Mouse (Mus musculus) midbrain, embryonic 16.5 days (tissue): Measurements from ENCODE around the gene Efna1. TPM values are rescaled to one million over a fixed set of nuclear protein-coding genes. Genes with fewer than 3 reads are reported as not detected.

Experiments used
- ATAC-seq: fragments of 200-750 bp; cut with Nextera tagmentation; 2 replicates; pipeline ENCODE4 v1.8.0; 2017; ENCODE audit warnings: moderate TSS enrichment
- H3K27ac ChIP-seq: fragments of 300-500 bp; sonication (generic); 2 replicates; pipeline ENCODE4 v1.5.1; 2014; ENCODE audit warnings: mild to moderate bottlenecking, low read length, mixed read lengths
- H3K27me3 ChIP-seq: fragments of 300-500 bp; sonication (generic); 2 replicates; pipeline ENCODE4 v1.6.1; 2014; ENCODE audit warnings: low read depth, low read length, mixed read lengths; ENCODE audit not compliant: control insufficient read depth, insufficient read depth
- H3K36me3 ChIP-seq: fragments of 300-500 bp; sonication (generic); 2 replicates; pipeline ENCODE4 v1.6.1; 2014; ENCODE audit warnings: mild to moderate bottlenecking, low read length, moderate library complexity, mixed read lengths; ENCODE audit not compliant: control insufficient read depth, insufficient read depth
- H3K4me1 ChIP-seq: fragments of 300-500 bp; sonication (generic); 2 replicates; pipeline ENCODE4 v1.6.1; 2014; ENCODE audit warnings: mild to moderate bottlenecking, low read length, mixed read lengths; ENCODE audit not compliant: control insufficient read depth, insufficient read depth
- H3K4me2 ChIP-seq: fragments of 300-500 bp; sonication (generic); 2 replicates; pipeline ENCODE4 v1.6.1; 2014; ENCODE audit warnings: mild to moderate bottlenecking, low read length, mixed read lengths
- H3K4me3 ChIP-seq: fragments of 300-500 bp; sonication (generic); 2 replicates; pipeline ENCODE4 v1.5.1; 2014; ENCODE audit warnings: low read depth, mild to moderate bottlenecking, low read length, moderate library complexity, mixed read lengths
- H3K9ac ChIP-seq: fragments of 300-500 bp; sonication (generic); 2 replicates; pipeline ENCODE4 v1.6.1; 2014; ENCODE audit warnings: low read depth, low read length, mixed read lengths
- H3K9me3 ChIP-seq: fragments of 300-500 bp; sonication (generic); replicated peaks from 2 replicates; pipeline ENCODE4 v1.6.1; 2014; ENCODE audit warnings: mild to moderate bottlenecking, low read length, mixed read lengths; ENCODE audit not compliant: control insufficient read depth, poor library complexity, severe bottlenecking
- WGBS: fragments of 180-500 bp; shearing (Covaris S2); extraction: QIAGEN DNeasy Blood & Tissue Kit; methylation state at CpG from one replicate; pipeline ENCODE4 v1.1.7; 2014; 5-methylcytosine and 5-hydroxymethylcytosine counted together
- polyA plus RNA-seq: library from polyadenylated mRNA; unstranded; fragments of >200 nt; fragmentation: Nextera tagmentation; extraction: Ambion mirVana; gene quantifications from 2 replicates; pipeline ENCODE4 v1.2.1, GENCODE M21; 2015

The Efna1 gene
- polyA plus RNA-seq, 1 experiment from 2014 or later, result 6.8 TPM

GRCm38 (mm10) chr3:89288503-89288928 lies 7.6 kb upstream of the Efna1 start:
- H3K4me2 ChIP-seq, result no peak overlapping the region
- 62% methylated on average over 7 of the region's 7 CpGs for WGBS
- H3K4me1 ChIP-seq, result no peaks in the 10 kb centered on the region
- H3K36me3 ChIP-seq, result no peaks in the 10 kb centered on the region
- no peak for ATAC-seq
- H3K9ac ChIP-seq, result no peak overlapping the region
- H3K4me3 ChIP-seq, result no peak overlapping the region
- H3K27ac ChIP-seq, result no peak overlapping the region
- no peaks in the 10 kb centered on the region for H3K9me3 ChIP-seq
- H3K27me3 ChIP-seq, result no peaks in the 10 kb centered on the region

GRCm38 (mm10) chr3:89287286-89287685 lies 6.3 kb upstream of the Efna1 start:
- no peak overlapping the region for H3K27ac ChIP-seq
- no peaks in the 10 kb centered on the region for H3K36me3 ChIP-seq
- no peaks in the 10 kb centered on the region for H3K27me3 ChIP-seq
- no peaks in the 10 kb centered on the region for H3K9me3 ChIP-seq
- no peak overlapping the region for H3K9ac ChIP-seq
- no peak overlapping the region for H3K4me2 ChIP-seq
- H3K4me3 ChIP-seq, result no peak overlapping the region
- ATAC-seq, result no peak
- WGBS, result 55% methylated on average over 5 of the region's 5 CpGs
- no peaks in the 10 kb centered on the region for H3K4me1 ChIP-seq

- Histone ChIP-seq H3K27me3 (0 out of 2 replicates have a peak, but pooled peaks cover 4% of the 10 kb centered on the region), H3K4me3 (no peak overlapping the region), H3K4me1 (peaks cover 7% of the 10 kb centered on the region), H3K4me2 (no peak overlapping the region), H3K36me3 (no peaks in the 10 kb centered on the region), H3K9ac (no peak overlapping the region), H3K9me3 (no peaks in the 10 kb centered on the region), H3K27ac (no peak overlapping the region)
- ATAC-seq, result no peak
- WGBS, result 47% methylated on average over 2 of the region's 2 CpGs
These were observed 4.6 kb upstream of the Efna1 start for GRCm38 (mm10) chr3:89285526-89285925.

GRCm38 (mm10) chr3:89284261-89284660 lies 3.3 kb upstream of the Efna1 start:
- WGBS, result 94% methylated on average over 3 of the region's 3 CpGs
- H3K9me3 ChIP-seq, result no peaks in the 10 kb centered on the region
- H3K4me3 ChIP-seq, result no peak overlapping the region
- H3K4me1 ChIP-seq, result peaks cover 19% of the 10 kb centered on the region
- H3K27me3 ChIP-seq, result 0 out of 2 replicates have a peak, but pooled peaks cover 4% of the 10 kb centered on the region
- no peak overlapping the region for H3K4me2 ChIP-seq
- no peak overlapping the region for H3K27ac ChIP-seq
- ATAC-seq, result no peak
- H3K9ac ChIP-seq, result no peak overlapping the region
- H3K36me3 ChIP-seq, result no peaks in the 10 kb centered on the region

- ATAC-seq, result no peak
- H3K27me3 ChIP-seq, result 0 out of 2 replicates have a peak, but pooled peaks cover 4% of the 10 kb centered on the region
- H3K27ac ChIP-seq, result no peak overlapping the region
- no peak overlapping the region for H3K9ac ChIP-seq
- no peak overlapping the region for H3K4me3 ChIP-seq
- no peaks in the 10 kb centered on the region for H3K9me3 ChIP-seq
- H3K4me1 ChIP-seq, result peaks cover 21% of the 10 kb centered on the region
- no peaks in the 10 kb centered on the region for H3K36me3 ChIP-seq
- WGBS, result 25% methylated on average over 4 of the region's 4 CpGs
- H3K4me2 ChIP-seq, result no peak overlapping the region
These were observed 1.3 kb upstream of the Efna1 start for GRCm38 (mm10) chr3:89282291-89282643.

- no peak overlapping the region; the same call in 1 of the 2 replicates for H3K9ac ChIP-seq
- 11% methylated on average over 20 of the region's 20 CpGs for WGBS
- H3K9me3 ChIP-seq, result no peaks in the 10 kb centered on the region
- H3K27ac ChIP-seq, result no peak overlapping the region
- peak overlapping the region; percentile 95 for H3K4me2 ChIP-seq
- H3K4me3 ChIP-seq, result peak overlapping the region; percentile 52; the same call in 1 of the 2 replicates
- no peak for ATAC-seq
- no peaks in the 10 kb centered on the region for H3K36me3 ChIP-seq
- peaks cover 21% of the 10 kb centered on the region for H3K4me1 ChIP-seq
- H3K27me3 ChIP-seq, result 0 out of 2 replicates have a peak, but pooled peaks cover 4% of the 10 kb centered on the region
These were observed 793 bp upstream of the Efna1 start for GRCm38 (mm10) chr3:89281579-89282290.

- under 1% methylated on average over 28 of the region's 29 CpGs for WGBS
- H3K36me3 ChIP-seq, result no peaks in the 10 kb centered on the region
- H3K4me3 ChIP-seq, result peak overlapping the region; percentile 52
- peaks cover 21% of the 10 kb centered on the region for H3K4me1 ChIP-seq
- H3K4me2 ChIP-seq, result peak overlapping the region; percentile 95
- 0 out of 2 replicates have a peak, but pooled peaks cover 4% of the 10 kb centered on the region for H3K27me3 ChIP-seq
- H3K9me3 ChIP-seq, result no peaks in the 10 kb centered on the region
- ATAC-seq, result peak; percentile 4; the same call in 1 of the 2 replicates
- H3K9ac ChIP-seq, result peak overlapping the region; percentile 62
- no peak overlapping the region; the same call in 1 of the 2 replicates for H3K27ac ChIP-seq
These were observed 814 bp downstream of the Efna1 start for GRCm38 (mm10) chr3:89280050-89280605.

GRCm38 (mm10) chr3:89279153-89279890 lies 1.6 kb downstream of the Efna1 start:
- H3K27ac ChIP-seq, result peak overlapping the region; percentile 44; the same call in 1 of the 2 replicates

More at GRCm38 (mm10) chr3:89279153-89279890, 1.6 kb downstream of the Efna1 start:
- peaks cover 21% of the 10 kb centered on the region for H3K4me1 ChIP-seq
- peak overlapping the region; percentile 62 for H3K9ac ChIP-seq
- peak overlapping the region; percentile 52 for H3K4me3 ChIP-seq
- H3K36me3 ChIP-seq, result no peaks in the 10 kb centered on the region
- H3K9me3 ChIP-seq, result no peaks in the 10 kb centered on the region
- 0 out of 2 replicates have a peak, but pooled peaks cover 4% of the 10 kb centered on the region for H3K27me3 ChIP-seq
- 2% methylated on average over 35 of the region's 35 CpGs for WGBS
- H3K4me2 ChIP-seq, result peak overlapping the region; percentile 95
- ATAC-seq, result peak; percentile 53
